Mouse (Mus musculus): ENCODE measurements at regions not wholly inside any gene's neighbourhood (a gene's known extent, or its start where the extent isn't known, plus 50 kb on each side); places are given as distances from the start of the nearest gene placed in this dataset.

GRCm38 (mm10) chrX:167099411-167099810 is 109.7 kb downstream of the Tmsb4x start:
- DNase-seq: no peak
- intact Hi-C loops (cut with DNase I): loop anchor here (2.0 kb wide), 1 partner anchor 35 kb away; no protein-coding TSS in a partner anchor

DNA sequence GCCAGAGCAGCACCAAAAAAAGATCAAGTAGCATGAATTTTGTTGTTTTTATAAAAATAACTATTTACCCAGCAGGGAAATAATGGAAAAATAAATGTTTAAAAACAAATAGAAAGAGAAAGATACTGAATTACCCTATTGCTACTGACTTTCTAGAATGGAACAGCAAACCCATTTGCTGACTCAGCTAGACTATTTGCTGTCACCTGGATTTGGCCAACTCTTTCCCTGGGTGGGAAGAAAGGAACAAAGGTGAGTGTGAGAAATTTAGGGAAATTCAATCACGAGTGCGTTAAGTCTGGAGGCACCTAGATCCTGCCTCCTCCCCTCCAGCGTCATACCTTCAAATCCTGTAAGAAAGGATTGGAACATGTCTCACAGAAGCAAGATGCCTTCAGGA is 110.2 kb downstream of the Tmsb4x start:
- intact Hi-C loops (cut with DNase I): loop anchor here (2.0 kb wide), 1 partner anchor 36 kb away; no protein-coding TSS in a partner anchor
- DNase-seq: no peak

GRCm38 (mm10) chrX:167091841-167092240 is 117.3 kb downstream of the Tmsb4x start:
- intact Hi-C loops (cut with DNase I): no loop called here
- DNase-seq: no peak

DNA sequence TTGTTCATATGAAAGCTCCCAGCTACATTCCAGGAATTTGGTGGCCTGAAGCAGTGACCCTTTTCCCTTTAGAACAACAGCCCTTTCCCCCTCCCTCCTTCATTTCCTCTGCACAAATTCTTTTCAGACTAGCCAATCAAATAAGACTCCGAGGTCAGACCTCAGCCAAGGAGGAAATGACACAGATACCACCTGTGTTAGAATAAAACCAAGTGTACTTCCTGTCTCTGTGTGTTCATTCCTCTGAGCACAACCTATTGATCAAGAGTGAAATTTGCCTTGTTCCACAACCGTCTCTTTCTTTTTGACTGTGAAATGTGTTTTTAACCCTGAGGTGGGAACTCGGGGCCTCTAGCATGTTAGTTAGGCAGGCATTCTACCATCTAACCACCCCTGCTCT is 120.2 kb downstream of the Tmsb4x start:
- intact Hi-C loops (cut with DNase I): no loop called here
- DNase-seq: no peak

GRCm38 (mm10) chrX:167088438-167088837 is 120.7 kb downstream of the Tmsb4x start:
- intact Hi-C loops (cut with DNase I): no loop called here
- no peak for DNase-seq

DNA sequence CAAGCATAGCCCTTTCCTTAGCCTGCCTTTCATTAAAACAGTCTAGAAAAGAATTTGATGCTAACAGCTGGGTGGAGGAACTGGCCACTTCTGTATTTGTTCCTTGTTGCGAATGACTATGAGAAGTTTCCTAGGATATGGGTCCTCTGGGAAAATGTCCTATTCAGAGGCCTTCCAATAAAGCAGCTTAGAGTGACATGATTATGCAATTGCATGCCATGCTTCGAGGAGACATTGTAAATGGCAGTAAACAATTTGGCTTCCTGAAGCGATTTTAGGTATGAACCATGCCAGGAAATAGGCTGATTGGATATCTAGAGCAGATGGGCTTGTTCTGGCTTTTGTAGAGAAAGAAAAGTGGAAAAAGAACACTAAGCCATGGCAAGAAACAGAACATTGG is 128.3 kb downstream of the Tmsb4x start:
- intact Hi-C loops (cut with DNase I): no loop called here
- DNase-seq: no peak

DNA sequence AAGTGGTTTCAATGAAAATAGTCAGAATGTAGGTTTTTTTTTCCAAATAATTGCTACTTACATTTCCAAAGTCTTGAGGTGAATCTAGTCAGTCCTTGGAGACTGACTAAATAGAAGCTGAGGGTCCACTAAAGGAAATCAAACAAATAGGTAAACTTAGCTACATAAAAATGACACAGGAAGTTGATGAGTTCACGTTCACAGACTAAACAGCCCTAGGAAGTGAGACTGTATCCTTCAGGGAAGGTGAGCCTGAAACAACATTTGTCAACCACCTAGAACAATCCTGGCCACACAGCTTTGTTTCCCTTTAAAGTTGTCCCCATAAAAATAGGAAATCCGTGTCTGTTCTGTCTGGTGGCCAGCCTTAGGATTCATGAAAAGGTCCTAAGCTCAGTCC is 140.0 kb downstream of the Tmsb4x start:
- intact Hi-C loops (cut with DNase I): no loop called here
- no peak for DNase-seq

DNA sequence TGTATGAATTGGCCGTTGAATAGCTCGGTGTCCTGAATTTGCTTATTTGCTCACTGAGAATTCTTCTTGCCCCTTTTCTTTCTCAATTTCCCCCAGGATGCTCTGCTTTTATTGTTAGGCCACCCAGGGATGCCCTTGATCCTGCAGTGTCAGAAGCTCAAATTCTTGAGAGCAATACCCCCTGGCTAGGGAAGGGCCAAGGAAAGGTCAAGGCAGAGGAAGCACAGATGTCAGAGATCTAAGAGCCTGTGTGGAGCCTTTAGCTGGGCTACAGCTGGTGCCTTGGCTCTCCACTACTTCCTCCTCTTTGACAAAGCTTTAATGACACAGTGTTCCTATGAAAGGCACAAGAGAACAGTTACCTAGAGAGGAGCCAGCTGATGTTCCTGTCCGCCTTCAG is 141.2 kb downstream of the Tmsb4x start:
- intact Hi-C loops (cut with DNase I): no loop called here
- no peak for DNase-seq

GRCm38 (mm10) chrX:167063881-167064280 is 145.2 kb downstream of the Tmsb4x start:
- DNase-seq: no peak
- intact Hi-C loops (cut with DNase I): no loop called here

- intact Hi-C loops (cut with DNase I): no loop called here
- DNase-seq: no peak
Measured at GRCm38 (mm10) chrX:167052456-167052855, 156.7 kb downstream of the Tmsb4x start.

DNA sequence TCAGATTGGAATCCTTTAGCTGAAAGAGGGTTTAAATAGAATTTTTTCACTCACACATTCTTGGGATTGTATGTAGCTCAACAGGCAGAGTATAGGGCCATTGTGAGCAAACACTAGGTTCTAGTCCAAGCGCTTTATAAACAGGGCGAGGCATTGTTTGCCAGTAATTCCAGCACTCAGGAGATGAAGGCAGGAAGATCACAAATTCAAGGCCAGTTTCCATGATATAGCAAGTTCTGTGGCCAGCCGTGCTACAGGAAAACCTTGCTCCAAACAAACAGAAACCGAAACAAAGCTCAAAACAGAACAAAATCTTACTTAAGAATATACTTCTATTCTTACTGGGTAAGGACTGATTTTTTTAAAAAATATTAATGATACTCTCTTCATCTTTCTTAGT is 159.0 kb downstream of the Tmsb4x start:
- intact Hi-C loops (cut with DNase I): no loop called here
- DNase-seq: no peak

DNA sequence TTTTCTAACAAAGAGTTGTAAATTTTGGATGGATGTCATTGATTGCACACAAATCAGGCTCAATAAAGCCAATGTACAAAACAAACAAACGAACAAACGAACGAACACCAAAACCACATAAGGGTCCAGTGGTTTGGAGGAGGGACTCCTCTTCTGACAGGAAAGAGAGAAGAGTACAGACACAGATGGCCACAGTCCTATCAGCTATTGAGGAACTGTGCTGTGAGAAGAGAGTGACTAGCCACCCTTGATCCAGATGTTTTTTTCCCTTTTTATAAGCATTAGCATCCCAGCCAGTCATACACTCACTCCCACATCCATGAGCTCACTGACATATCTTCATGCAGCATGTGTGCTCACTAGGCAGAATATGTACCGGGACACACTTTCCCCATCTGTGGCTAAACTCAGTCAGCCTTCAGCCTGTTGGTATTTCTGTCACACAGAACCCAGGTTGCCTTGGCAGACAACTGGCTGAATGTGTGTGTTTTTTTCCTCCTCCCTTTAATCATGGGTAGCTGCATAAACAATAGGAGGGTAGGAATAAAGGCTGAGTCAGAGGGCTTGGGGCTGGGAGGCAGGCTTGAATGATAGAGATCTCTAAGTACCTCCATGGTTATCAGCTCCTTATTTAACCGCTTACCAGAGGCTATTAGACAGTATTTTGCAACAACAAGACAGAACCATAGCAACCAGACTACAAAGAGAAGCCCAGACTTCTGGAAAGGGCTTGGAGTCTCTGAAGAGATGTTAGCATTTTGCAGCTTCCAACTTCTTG is 159.7 kb downstream of the Tmsb4x start:
- DNase-seq: no peak
- intact Hi-C loops (cut with DNase I): no loop called here

- no peak for DNase-seq
- intact Hi-C loops (cut with DNase I): no loop called here
Measured at GRCm38 (mm10) chrX:167037971-167038370, 171.1 kb downstream of the Tmsb4x start.

DNA sequence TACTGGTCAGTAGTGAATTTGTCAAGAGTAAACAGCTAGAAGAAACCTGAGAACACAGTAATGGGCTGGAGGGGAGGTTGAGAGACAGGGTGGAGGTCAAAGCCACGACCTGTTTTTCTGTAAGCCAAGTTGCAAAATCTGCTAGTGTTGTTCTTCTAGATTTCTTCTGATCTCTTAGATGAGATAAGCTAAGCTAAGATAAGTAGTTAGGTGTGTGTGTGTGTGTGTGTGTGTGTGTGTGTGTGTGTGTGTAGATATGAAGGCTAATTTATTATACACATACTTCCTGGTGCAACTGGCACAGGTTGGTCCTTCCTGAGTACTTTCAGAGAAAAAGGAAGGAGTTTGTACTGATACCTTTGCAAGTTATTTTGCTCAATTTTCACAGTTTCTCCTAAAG is 172.8 kb downstream of the Tmsb4x start:
- intact Hi-C loops (cut with DNase I): no loop called here
- DNase-seq: no peak

- intact Hi-C loops (cut with DNase I): no loop called here
- DNase-seq: no peak
Measured at GRCm38 (mm10) chrX:167035639-167036038, 173.5 kb downstream of the Tmsb4x start.

DNA sequence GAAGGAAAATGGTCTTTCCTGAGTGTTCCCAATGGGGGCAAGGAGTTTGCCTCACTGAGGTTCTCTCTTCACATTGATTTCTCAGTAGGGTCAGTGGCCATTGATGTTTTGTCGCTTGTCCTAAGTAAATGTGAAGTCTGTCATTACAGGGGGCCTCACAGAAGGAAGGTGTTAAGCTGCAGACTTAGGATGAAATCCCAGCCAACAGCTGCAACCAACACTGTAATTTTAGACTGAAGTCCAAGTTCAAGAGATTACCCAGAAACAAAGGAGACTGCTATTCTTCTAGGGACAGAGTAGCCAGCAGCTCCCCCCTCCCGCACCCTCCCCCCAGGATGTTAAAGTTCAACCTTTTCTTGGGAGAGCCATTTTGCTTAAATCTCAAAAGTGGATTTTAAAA is 176.0 kb downstream of the Tmsb4x start:
- intact Hi-C loops (cut with DNase I): no loop called here
- DNase-seq: no peak

DNA sequence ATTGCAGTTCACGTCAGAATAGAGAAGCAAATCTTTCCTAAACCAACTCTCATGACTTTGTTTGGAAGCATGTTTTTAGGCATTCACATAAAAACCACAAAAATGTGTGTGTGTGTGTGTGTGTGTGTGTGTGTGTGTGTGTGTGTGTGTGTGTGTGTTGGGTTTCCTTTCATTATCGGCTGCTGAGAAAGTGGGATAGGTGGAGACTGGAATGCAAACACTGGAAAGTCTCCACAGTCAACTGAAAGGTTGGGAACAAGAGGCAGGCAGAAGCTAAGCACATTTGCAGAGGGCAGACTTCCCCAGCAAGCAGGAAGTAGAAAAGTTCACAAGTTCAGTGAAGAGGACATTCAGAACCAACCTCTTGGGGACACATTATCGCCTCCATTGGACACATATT is 176.5 kb downstream of the Tmsb4x start:
- DNase-seq: no peak
- intact Hi-C loops (cut with DNase I): no loop called here

DNA sequence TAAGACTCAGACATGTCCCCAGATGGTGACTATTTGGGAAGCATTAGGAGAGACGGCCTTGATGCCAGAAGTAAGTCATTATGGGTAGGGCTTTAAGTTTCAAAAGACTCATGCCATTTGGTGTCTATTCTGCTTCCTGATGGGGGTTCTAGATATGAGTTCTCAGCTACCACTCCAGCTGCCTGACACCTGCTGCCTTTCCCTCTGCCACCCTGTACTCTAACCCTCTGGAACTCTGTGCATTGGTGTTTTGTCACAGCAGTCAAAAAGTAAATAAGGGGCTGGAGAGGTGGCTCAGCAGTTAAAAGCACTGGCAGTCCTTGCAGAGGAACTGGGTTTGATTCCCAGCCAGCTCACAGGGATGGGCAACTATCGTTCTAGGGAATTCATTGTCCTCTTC is 177.6 kb downstream of the Tmsb4x start:
- DNase-seq: no peak
- intact Hi-C loops (cut with DNase I): no loop called here

DNA sequence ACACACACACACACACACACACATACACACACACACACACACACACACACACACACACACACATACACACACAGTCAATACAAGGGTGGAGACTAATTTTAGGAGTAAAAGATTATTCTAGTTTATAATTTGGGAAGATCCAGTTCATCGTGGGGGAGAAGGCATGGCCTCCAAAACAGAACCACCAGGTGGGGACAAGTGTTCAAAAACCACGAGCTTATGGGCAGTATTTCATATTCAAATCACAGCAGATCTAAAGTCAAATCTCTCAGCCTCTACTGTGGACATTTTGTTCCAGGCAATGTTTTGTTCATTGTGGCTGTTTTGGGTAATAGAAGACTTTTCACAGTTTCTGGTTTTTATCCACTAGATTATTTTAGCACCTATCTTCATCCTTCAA is 193.5 kb downstream of the Tmsb4x start:
- intact Hi-C loops (cut with DNase I): no loop called here
- no peak for DNase-seq

DNA sequence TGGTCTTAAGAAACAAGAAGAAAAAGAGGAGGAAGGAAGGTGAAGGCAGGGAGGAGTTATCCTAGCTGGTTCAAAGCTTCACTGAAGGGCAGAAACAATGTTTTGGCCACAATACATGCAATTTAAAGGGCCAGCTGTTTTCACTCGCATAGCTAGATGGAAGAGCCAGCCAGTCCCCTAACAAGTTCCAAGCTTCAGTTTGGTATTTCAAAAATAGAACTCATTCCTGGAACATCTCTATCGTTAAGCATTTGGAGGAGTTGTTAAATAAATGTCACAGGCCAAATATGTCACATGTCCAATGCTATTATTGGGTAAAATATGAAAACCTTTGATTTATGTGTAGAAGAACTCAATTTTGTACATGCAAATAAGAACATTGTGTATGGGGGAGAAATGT is 194.8 kb downstream of the Tmsb4x start:
- intact Hi-C loops (cut with DNase I): no loop called here

GRCm38 (mm10) chrX:167012891-167013290 is 196.2 kb downstream of the Tmsb4x start:
- DNase-seq: no peak
- intact Hi-C loops (cut with DNase I): no loop called here

More for the DNA sequence above, 194.8 kb downstream of the Tmsb4x start:
- DNase-seq: no peak

DNA sequence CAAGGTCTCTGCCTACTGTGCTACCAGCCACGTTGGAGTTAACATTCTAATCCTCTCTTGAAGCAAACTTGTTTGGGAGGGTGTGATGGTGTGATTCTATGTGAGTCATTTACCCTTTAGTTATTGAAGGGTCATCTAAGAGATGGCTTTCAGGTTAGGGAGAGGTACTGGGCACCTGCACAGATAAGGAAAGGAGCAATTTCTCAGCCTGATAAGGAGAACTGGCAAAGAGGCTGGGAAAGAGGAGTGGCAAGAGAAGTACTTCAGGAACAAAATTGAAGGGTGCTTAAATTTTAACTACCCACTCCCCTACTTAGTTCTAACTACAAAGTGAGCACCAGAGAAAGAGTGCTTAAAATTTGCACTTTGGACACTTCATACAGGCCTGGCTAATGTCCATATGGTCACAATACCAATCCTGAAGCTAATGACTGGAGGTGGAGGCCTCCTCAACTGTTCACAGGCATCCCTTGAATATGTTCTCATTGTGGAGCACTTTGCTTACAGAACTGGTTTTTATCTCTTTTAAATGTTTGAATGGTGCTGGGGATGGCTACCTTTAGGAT is 197.1 kb downstream of the Tmsb4x start:
- intact Hi-C loops (cut with DNase I): no loop called here
- DNase-seq: no peak

DNA sequence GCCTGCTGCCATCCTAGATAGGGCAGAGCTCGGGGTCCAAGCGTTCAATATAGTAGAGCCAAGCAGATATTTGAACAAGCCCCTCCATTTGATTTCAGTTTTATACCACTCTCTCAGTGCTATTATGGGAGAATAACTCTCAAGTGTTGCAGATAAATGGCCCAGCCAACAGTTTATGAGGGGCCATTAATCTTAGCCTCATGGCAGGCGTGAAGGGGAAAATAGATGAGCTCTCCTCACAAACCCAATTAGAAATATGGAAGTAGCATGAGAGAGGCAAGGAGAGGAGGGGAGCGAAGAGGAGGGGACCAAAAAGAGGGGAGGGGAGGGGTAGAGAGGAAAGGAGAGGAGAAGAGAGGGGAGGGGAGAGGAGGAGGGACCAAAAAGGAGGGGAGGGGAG is 213.3 kb downstream of the Tmsb4x start:
- intact Hi-C loops (cut with DNase I): no loop called here
- DNase-seq: no peak
